Mouse (Mus musculus): ENCODE measurements around the gene H2-DMb2. TPM values are rescaled to one million over a fixed set of nuclear protein-coding genes. Genes with fewer than 3 reads are reported as not detected.
"Not testable (repeated sequence)": the region's sequence is repeated elsewhere in the genome, so short reads cannot be mapped to it uniquely, and the experiment has no call there.

H2-DMb2 gene
- total RNA-seq, 2 experiments from 2014 or later, result 1.0 to 1.1 TPM

DNA sequence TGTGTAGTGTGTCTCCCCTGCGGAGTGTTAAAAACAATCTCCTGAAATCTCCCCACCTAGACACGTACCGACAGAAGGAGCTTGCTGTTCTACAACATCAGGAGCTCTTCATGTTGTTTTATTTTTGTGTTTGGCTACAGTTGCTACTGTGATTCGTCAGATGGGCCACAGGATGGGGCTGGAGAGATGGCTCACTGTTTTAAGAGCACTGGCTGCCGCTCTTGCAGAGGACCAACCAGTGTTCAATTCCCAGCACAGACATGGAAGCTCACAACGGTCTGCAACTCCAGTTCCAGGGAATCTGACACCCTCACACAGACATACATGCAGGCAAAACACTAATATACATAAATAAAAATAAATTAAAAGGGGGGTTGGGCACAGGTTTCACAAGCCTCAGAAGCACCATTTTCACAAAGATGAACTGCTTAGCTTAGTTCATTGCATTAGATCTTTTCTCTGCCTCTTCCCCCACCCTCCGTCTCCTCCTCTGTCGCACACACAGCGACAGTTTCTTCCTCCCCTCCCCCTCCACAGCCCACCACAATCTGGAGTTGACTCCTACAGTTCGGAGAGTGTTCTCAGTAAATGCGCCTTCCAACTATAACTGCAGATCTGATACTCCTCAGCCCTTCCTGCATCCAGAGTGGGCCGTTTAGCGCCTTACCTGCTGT, 14.7 kb upstream of the H2-DMb2 start:
- intact Hi-C loops (cut with DNase I), result no loop called here
- peak; percentile 67 to 75 for DNase-seq (ENCODE audit: low spot score in 2 of 2)

DNA sequence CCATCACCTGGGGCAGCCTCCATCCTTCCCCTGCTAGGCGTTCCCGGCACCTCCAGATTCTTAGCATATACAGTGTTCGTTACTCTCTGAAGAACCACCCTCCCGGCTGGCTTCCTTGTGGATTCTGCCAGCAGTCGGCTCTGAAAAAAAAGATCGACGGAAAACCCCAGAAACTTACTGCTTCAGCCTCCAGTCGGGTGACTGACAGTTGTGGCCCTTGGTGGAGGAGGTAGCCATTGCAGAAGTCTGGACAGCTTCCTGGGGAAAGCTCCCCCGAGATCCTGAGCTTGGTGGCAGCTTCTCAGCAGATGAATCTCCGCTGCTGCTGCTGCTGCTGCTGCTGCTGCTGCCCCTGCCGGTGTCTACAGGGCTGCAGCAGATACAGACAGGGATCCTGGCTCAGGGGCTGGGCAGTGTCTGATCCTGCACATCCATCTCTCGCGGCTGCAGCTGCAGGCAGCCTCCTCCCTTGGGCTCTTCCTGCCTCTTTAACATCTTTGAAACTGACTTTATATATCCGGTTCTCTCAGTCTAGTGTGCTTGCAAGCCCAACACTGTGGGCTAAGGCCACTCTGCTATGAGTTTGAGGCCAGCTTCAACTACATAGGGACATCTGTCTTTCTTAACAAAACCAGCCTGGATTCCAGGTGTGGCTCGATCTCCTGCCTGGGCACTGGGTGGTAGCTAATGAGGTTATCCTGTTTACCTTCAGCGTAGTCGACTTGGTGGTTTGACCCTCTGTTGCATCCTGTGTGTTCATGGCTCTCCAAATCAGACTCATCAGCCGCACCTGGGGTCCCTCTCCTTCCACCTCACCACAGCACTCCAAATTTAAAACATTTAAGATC, 13.9 kb upstream of the H2-DMb2 start:
- no peak for DNase-seq (ENCODE audit: low spot score in 2 of 2)
- intact Hi-C loops (cut with DNase I), result no loop called here

DNA sequence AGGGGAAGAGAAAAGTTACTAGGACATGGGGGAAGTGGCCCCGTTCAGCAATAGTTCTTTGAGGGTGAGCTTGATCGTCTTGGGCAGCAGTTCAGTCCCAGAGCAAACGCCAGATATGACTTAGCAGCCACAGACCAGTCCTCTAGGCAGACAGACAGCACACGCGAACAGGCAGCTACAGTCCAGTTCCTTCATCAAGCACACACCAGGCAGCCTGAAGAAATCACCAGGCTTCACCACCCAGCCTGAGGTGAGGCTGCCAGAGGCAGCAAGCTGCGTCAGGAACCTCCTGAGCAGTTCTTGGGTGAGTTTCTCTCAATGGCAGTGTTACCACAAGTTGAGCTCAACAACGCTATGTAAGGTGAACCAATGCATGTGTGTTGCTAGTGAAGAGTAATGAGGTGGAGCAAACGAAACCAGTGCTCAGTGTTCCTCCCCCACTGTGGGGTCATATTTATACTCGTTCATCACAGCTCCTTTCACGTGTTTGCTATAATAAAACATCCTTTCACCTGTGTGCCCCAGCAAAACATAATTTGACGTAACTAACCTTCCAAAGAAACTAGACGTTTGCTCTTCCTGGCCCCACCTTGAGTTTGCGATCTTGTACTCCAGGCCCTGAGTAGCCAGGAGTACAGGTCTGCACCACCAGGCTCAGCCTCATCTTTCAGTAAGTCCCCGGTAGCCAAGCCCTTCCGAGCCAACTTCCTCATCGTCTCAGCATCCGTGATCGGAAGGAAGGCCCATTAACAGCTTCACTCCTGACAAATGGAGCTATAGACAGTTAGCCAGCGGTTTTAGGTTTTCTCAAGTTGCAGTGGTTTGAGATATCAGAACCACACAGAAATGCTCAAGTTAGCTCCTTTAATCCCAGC, 12.8 kb upstream of the H2-DMb2 start:
- no peak for DNase-seq (ENCODE audit: low spot score in 2 of 2)
- intact Hi-C loops (cut with DNase I), result no loop called here

DNA sequence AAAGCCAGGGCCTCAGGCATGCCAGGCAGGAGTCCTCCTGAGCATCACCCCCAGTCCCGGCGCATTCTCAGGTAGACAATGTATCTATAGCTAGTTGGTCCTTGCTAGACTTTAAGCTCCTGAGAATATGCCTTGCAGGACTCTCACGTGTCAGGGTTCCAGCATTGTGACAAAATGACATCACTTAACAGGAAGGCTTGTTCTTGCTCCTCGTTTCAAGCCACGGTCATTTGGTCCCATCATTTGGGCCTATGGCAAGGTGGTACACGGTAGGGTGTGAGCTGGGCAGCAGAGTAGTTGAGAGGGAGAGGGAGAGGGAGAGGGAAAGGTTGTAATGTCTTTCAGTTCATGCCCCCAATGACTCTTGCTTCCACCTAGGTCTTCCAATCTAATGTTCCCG, 11.2 kb upstream of the H2-DMb2 start:
- intact Hi-C loops (cut with DNase I), result no loop called here
- no peak for DNase-seq (ENCODE audit: low spot score in 2 of 2)

DNA sequence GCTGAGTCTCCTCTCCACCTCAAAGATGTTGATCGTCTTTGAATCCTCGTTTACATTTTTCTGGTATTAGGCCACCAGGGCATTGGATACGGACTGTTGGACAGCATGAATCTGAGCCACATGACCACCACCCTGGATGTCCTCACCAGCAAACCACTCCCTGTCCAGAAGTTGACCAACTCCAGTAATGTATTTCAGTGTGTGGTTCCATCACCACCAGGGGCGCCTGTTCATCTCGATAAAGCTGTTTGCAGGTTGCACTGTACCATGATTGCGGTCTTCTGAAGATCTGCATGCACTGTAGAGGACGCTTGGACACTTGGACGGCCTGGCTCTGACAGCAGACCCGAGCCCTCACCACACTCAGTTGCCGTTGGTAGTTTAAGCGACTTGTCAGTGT, 9.8 kb upstream of the H2-DMb2 start:
- DNase-seq (ENCODE audit: low spot score in 2 of 2), result no peak
- intact Hi-C loops (cut with DNase I), result no loop called here

DNA sequence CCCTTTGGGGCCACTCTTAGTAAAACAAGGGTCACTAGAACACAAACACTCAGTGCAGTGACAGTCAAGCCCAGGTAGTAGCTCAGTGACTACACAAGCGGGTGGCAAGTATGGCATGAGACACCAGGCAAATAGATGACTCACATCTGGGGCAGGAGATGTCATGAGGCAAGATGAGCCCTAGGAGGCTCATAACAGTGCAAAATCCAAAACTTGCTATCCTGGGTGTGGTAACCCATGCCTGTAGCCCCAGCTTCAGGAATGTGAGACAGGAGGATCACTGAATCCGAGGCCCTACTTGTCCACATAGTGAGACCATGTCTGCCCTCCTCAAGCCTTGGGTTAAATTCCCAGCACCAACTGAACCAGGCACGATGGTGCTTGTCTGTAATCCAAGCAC, 8.7 kb upstream of the H2-DMb2 start:
- intact Hi-C loops (cut with DNase I), result no loop called here
- no peak for DNase-seq (ENCODE audit: low spot score in 2 of 2)

DNA sequence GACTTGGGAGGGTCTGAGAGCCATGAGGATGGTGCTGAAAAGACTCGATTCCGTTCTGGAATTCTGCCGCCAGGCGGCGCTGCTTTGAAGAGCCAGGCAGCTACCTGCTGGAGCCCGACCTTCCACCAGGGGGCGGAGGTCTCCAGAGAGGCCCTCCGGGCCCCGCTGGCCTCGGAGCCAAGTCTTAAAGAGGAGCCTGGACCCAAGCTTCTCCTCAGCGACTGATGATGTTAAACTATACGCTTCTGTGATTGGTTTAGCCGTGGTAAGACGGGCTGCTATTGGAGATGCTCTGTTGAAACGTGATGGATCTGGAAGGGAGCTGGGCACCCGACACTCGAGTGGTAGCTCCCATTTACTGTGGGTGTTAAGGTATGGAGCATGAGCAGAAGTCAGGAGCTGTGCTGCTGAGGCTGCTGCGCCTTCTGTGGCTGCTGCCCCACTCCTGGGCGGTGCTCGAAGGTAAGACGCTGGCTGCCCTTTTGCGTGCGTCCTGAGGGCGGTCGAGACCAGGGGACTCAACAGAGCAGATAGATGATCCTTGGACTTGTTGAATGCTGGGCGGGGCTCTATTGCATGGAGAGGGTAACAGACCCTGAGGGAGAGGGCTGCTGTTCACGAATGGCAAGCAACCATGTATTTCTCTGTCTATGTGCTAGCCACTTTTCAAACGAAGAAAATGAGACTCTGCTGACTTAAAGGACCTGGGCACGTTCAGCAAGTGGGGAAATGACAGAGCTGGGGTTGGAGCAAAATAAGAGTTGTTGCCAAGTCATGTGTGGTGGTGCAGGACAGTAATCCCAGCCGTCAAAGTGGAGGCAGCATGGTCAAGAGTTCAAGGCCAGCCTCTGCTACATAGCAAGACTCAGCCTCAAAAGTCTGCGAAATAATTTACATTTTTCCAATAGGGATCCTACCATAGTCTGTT, 7.5 kb upstream of the H2-DMb2 start:
- intact Hi-C loops (cut with DNase I), result no loop called here
- peak; percentile 99 for DNase-seq (ENCODE audit: low spot score in 2 of 2)

DNA sequence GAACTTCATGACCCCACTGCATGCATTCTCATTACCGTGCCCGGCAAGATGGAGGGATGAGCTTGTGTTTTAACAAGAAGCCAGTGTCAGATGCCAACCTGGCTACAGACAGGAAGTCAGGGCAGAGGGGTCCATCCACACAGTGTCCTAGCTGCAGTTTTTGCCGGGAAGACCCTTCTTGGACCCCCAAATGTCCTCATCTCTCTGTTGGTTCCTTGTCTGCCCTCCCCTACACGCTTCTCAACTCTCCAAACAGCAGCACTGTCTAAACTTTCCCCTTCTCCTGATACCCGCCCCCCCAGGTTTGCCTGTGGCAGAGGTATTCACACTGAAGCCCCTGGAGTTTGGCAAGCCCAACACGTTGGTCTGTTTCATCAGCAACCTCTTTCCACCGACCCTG, 5.5 kb upstream of the H2-DMb2 start:
- no peak for DNase-seq (ENCODE audit: low spot score in 2 of 2)
- intact Hi-C loops (cut with DNase I), result no loop called here

DNA sequence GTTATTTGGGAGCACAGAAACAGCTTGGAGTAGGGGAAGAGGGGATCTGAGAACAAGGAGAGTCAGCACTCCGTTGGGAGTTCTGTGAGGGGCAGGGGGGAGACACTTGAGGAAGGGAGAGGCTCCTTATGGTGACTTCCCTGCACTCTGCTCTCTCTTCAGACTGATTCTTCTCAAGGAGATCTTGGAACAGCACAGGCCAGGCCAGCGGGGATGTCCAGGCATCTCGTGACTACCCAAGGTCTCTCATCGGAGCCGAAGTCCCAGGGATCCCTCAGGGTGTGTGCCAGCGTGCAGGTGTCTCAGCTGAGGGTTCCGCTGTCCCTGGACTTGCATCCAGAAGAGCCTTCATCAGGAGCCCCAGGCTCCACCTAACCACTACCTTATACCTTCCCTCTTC, 4.5 kb upstream of the H2-DMb2 start:
- no peak for DNase-seq (ENCODE audit: low spot score in 2 of 2)
- intact Hi-C loops (cut with DNase I), result no loop called here

DNA sequence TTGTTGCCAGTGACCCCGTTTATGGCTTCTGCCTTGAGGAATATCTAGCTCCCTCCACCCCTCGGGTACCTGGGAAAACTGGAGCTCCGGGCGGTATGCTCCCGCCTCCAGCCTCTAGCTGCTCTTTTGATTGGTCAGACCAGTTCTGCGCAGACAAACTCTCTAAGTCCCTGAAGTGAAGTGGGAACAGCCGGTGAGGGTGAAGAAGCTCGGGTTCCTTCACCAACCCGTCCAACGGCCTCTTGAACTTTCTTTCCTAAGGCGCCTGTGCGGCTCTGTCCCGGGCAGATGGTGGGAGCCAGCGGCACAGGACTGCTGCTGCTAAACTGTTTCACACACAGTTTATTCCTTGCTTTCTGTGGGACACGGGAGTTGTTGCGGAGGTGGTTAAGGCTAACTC, 3.7 kb upstream of the H2-DMb2 start:
- intact Hi-C loops (cut with DNase I), result no loop called here
- DNase-seq (ENCODE audit: low spot score in 2 of 2), result peak in 1 of 2 experiments; percentile 32

DNA sequence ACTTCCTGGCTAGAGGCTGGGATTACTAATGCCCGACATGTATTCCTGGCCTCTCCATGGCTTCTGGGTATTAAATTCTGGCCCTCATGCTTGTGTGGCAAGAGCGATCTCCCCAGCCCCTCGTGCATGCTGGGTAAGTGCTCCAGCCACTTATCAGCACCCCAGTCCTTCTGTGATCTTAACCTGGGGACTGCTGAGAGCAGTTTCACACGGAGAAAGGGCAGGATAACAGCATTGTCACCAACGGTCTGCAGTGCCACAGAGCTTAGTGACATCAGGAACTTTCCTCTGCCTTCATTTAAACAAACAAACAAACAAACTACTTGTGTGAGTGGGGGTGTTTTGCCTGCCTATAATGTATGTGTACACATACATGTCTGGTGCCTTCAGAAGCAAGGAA, 2.9 kb upstream of the H2-DMb2 start:
- DNase-seq (ENCODE audit: low spot score in 2 of 2), result no peak

DNA sequence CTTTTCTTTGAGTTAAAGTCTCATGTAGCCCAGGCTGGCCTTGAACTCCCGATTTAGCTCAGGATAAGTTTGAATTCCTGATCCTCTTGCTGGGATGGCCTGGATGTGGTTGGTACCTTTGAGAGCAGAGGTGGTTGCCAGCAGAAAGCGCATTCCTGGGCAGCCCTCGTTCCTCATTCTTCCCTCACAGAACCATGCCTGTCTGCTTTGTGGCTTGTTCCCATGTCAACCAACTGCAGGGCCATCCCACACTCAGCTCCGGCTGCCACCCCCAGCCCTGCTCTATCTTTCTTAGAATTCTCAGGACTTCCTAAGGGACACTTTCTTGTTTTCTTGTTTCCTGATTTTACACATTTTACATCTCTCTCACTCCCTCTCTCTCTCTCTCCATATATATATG, 1.7 kb upstream of the H2-DMb2 start:
- peak in 1 of 2 experiments; percentile 58 for DNase-seq (ENCODE audit: low spot score in 2 of 2)
- intact Hi-C loops (cut with DNase I), result no loop called here

More for the DNA sequence above, 2.9 kb upstream of the H2-DMb2 start:
- intact Hi-C loops (cut with DNase I), result no loop called here

DNA sequence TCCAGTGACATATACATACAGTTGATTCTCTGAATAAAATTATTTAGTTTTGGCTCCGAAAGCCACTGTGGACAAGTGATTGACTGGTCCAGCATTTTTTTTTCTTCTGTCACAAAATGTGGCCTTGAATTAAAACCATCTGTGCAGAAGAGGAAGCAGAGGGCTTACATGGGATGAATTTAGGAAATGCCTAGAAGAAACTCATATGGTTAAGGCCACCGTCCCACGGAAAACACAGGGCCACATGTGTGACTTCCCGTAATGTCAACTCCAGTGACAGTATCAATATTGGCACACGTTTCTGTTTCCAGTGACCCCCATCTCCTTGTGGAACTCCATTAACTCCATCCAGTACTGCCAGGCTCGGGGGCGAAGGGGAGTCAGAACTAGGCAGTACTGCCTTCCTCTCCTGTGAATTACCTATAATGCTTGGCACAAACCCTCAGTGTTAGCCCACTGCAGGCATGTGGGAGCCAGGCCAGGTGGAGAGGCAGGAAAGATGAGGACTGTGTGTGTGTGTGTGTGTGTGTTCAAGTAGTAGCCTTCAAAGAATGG, 574 bp upstream of the H2-DMb2 start:
- intact Hi-C loops (cut with DNase I), result no loop called here
- no peak for DNase-seq (ENCODE audit: low spot score in 2 of 2)

DNA sequence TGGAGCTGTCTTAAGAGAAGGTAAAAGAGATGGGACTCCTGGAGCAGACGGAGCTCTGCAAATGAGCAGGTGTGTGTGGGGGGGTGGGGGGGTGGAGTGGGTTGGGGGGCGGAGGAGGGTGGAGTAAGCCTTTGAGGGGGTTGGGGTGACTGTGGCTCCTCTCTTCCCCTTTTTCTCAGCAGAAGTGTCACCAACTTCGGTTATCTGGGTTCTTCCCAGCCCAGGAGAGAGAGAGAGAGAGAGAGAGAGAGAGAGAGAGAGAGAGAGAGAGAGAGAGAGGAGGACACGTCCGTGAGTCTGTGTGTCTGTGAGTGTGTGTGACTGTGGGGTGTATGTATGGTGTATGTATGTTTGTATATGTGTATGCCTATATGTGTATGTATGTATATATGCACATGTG, 354 bp downstream of the H2-DMb2 start:
- intact Hi-C loops (cut with DNase I), result no loop called here
- no peak for DNase-seq (ENCODE audit: low spot score in 2 of 2)

DNA sequence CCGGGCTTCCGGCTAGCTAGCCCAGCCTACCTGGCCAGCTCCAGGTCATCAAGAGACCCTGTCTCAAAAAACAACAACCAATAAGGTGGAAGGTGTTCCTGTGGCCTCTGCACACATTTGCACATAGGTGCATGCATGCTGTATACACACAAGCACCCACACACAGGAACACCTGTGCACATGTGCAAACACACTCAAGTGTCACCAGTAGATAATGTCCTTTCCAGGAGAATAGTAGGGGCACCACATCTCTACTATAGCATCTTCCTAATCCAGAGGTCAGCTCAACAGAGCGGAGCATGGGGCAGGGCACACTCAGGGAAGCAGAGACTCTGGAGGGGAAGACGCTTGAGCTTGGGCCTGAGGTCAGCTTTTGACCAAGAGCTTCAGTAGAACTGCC, 1.1 kb downstream of the H2-DMb2 start:
- intact Hi-C loops (cut with DNase I), result not testable (repeated sequence)

DNA sequence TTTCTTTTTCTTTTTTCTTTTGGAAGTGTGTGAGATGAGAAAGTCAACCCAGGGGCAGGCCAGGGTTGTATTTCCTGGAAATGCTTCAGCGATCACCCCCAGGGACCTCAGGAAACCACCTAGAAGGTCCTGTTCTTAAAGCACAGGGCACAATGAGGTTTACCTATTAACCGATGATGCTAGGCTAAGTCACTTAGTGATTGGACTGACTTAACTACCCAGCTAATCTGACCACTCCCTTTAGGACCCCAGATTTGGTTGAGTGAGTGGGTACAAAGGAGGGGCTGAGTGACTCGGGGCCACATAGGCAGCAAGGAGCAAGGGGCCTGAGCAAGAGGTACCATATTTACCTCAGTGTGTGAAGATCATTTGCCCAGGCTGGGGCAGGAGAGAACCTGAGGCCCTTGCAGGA, 1.9 kb downstream of the H2-DMb2 start:
- DNase-seq (ENCODE audit: low spot score in 2 of 2), result no peak
- intact Hi-C loops (cut with DNase I), result no loop called here

More for the DNA sequence above, 1.1 kb downstream of the H2-DMb2 start:
- DNase-seq (ENCODE audit: low spot score in 2 of 2), result not testable (repeated sequence)

DNA sequence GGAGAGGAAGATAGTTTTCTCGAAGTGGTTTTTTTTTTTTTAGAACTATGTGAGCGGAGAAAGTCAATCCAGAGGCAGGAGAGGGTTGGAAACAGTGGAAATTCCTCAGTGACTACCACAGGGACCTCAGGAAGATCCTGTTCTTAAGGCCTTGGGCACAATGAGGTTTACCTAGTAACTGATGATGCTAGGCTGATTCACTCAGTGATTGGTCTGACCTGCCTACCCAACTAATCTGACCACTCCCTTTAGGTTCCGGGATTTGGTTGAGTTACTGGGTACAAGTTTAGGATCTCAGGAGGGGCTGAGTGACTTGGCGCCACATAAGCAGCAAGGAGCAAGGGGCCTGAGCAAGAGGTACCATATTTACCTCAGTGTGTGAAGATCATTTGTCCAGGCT, 9.8 kb downstream of the H2-DMb2 start, which contains the start of gene H2-DMb1:
H2-DMb1 (plus strand) TSS at position 150 of the 400 bp plus-strand sequence.
- intact Hi-C loops (cut with DNase I), result no loop called here
- DNase-seq (ENCODE audit: low spot score in 2 of 2), result peak; percentile 73 to 75

DNA sequence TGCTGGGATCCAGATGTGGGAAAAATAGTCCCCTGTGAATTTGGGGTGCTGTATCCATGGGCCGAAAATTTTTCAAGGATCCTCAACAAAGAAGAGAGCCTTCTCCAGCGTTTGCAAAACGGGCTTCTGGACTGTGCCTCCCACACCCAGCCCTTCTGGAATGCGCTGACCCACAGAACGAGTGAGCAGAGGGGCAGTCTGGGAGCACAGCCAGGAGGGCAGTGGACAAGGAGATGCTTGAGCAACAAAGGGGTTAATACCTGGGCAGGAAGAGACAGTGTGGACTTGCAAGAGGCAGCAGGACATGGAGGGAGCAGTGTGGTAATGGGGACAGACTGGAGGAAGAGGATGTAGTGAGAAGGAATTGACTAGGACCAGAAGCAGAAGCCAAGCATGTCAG, 12.4 kb downstream of the H2-DMb2 start:
- intact Hi-C loops (cut with DNase I), result no loop called here
- no peak for DNase-seq (ENCODE audit: low spot score in 2 of 2)

Data from left cerebral cortex, postnatal 14 days (tissue).